Mouse (Mus musculus) CD8-positive naive resting alpha-beta T cell, adult 2 months (primary cell): ENCODE measurements around the gene Fxyd3.

ENCODE experiments used
- DNase-seq, 2 experiments: peaks; one replicate each; pipeline ENCODE4 v3.0.0; 2022; ENCODE audit warnings: low read depth in 2 of 2, low spot score in 2 of 2

The Fxyd3 gene

GRCm38 (mm10) chr7:31049846-31050281 lies 26.6 kb downstream of the Fxyd3 start:
- DNase-seq = no peak

DNA sequence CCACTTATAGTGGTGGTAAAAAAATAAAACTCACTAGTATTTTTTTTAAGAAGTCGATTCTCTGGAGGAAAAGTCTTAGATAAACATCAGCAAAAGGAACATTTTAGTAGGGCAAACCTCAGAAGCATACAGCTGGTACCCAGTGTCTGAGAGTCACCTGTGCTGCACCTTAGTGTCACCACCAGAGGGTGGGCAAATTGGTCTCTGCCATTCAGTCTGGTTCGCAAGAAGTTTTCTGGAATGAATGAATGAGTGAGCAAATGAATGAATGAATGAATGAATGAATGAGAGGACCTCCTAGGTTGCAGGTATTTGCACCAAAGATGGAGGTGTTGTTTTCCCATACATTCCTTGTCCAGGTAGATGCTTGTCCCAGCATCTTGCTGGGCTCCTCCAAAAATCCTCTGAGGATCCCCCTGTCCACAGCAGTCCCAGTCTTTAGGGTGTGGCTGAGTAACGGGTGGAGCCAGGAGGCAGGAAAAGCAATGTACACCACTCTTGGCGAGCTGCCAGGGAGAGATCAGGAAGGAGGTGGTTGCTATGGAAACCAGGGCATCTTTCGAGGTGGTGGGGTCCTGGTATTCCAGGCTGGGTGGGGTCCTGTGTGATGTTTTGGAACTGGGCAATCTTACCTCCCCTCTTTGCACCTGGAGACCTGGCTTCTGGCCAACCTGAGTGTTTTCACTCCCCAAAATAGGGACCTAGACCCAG lies 27.2 kb downstream of the Fxyd3 start:
- DNase-seq = no peak

DNA sequence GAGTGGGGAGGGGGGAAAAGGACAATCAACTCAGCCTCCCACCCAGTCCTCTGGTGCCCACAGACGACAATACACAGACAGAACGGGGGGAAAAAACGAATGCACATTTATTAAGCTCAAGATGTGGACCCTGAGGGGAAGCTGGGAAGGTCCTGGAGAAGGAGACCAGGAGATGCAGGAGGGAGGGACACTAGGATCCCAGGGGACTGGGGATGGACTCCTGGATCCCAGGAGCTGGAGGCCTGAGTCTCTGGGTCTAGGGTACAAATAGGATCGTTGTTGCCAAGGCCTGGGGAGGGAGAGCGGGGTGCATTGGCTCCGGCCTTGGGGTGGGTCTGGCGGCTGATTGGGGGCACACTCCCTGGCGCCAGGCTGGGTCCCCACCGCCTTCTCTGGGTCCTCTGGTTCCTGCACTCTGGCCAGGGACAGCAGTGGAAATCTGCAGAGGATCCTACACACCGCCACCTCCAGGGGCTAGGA lies 34.0 kb downstream of the Fxyd3 start, which contains the start of gene Fxyd5:
Fxyd5 (minus strand) TSS at position 51 of the 480 bp plus-strand sequence.
- DNase-seq = no peak

DNA sequence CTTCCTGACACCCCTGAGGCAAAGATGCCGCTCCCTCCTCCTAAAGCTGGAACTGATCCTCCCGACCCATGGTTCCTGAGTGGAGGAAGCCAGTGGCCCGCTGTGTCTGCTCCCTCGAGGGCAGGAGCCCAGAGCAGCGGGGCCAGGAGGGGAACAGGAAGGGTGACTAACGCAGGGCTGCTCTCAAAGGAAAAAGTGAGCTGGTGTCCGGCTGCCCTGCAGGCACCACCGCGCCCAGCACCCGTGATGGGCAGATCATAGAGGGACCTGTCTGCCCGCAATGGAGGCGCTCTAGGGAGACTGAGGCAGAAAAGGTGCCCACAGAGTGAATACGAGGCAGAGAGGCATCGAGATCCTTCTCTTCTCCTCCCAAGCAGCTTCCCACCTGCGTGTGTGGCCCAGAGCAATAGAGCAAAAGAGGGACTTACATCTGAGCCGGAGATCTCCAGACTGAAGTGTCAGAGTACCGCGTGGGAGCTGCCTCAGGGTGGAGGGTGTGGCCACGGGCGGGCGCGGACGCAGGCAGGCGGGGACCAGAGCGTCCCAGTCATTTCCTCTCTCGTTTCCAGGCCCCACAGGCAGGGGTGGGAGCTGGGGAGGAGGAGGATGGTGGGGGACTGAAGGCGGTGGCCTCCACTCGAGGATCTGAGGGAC lies 34.7 kb downstream of the Fxyd3 start:
- peak; percentile 60 to 76 for DNase-seq

DNA sequence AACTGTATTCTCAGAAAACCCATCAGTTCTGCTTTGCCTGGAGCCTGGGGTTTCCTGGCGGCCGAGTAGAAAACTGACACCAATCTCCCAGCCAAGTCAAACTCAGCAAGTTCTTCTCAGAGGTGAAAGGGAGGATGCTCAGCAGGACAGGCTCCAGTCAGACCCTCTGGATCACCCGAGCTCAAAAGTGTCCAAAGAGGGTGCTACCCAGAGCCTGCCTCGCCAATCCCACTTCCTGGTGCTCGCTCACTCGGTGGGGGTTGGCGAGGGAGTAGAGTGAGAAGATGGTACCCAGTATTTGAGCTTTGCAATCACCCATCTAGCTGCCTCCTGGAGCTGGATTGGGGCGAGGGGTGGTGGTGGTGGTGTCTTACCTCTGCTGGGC lies 35.5 kb downstream of the Fxyd3 start:
- DNase-seq = no peak

DNA sequence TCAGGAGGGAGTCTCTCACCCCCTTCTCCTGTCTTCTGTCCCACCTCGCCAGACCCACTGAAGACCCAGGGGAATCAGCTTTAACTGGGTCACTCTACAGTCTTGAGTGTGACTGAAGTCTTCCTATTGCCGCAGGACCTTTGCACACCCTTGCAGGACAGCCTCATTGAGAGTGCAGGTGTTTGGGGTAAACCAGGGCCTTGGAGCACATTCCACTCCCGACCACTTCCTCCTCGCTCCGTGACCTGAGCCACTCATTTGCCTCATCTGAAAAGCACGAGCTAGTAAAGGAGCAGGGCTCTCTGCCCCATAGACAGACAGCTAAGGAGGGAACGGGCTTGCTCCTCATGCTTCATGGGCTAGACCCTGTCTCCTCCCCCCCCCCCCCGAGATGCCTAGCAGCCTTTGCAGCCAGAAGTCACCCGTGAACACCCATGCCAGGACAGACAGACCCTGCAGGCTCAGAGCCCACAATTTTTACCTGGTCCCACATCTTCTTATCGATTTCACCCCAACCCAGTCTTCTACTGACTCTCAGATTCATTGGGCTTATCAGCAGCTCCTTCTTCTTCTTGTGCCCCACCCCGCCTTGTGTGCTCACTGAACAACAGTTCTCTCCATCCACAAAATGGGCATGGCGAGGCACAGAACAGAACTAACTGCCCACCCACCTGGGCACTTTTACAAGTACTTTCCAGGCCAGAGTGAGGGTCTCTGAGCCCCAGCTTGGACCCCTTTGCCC lies 36.1 kb downstream of the Fxyd3 start:
- no peak for DNase-seq

DNA sequence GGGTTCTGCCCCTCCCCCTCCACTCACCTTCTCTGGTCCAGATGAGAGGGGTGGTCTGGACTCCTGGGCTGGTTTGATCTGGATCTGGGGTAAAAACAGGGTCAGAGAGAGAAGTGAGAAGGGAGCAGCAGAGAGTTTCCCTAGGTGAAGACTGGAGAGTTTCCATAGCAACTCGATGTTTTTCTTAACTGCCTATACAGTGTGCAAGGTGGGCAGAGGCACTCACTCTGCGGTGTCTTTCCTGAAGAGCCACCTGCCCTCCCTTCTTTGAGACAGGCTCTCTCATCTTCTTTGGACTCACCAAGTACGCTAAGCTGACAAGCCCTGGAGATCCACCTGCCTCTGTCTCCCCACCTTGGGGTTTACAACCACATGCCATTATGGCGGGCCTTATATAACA lies 37.5 kb downstream of the Fxyd3 start:
- DNase-seq = no peak

GRCm38 (mm10) chr7:31037675-31038074 lies 38.8 kb downstream of the Fxyd3 start:
- DNase-seq = no peak

DNA sequence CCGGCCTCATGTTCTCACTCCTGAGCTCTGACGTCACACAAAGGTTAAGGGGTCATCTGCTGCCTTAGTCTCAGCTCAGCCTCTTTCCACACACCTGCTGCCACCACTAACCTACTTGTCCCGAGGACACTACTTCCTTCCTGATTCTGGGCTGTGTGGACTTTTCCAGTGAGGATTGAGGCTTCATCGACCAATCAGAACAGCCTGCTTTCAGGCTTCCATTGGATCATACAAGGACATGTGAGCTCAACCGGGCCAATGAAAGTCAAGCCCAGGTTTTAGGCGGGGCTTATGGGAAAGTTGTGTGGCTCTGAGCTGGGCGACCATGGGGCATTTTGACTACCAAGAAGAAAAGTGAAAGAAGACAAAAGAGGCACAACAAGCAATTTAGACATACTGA lies 39.6 kb downstream of the Fxyd3 start:
- DNase-seq = no peak

DNA sequence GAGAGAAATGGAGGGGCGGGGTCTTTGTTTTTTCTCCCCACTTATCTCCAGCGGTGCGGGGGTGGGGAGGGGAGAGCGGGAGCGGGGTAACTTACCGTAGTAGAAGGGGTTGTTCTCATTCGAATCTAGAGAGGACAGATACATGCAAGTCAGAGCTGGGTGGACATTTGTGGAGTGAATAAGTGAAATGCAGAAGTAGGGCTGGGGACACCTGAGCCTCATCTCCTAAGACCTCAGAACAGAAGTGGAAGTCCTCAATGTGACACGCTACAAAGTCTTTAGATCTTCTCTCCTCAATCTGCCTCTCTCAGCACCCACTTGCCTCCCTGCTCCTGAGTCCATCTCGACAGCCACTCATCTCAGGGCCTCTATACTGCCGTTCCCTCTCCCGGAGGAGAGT lies 41.2 kb downstream of the Fxyd3 start:
- no peak for DNase-seq

GRCm38 (mm10) chr7:31034789-31035188 lies 41.7 kb downstream of the Fxyd3 start:
- peak in 1 of 2 experiments; percentile 72 for DNase-seq

DNA sequence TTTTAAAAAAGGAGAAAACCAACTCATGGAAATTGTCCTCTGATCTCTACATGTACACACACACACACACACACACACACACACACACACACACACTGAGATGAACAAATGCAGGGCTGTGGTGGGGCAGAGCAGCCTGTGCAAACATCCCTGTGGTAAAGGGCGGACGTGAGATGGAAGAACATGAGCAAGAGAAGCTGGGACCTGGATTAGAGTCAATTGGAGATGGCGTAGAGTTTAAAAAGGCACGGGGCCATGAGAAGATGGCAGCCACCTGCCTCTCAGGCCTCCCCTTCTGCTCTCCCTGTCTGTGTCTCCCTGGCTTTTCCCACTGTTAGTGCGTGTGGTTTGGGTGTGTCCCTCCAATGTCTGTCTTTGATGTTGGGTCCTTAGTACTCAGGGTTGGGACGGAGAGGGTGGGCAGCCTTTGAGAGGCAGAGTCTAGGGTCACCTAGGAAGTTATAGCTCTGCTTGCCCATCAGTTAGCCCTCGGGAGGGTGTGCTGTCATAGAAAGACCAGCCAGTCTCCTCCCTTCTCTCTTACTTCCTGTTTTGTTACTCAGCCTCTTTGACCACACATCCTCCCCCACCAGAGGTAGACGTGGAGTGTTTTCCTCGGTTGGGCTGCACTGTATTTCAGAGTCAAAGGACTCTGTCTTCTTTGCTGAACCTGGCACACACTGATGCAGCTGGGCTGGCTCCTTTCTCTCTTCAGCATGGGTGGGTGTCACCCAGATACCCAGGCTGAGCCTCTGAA lies 42.9 kb downstream of the Fxyd3 start:
- DNase-seq = peak; percentile 78 to 80

DNA sequence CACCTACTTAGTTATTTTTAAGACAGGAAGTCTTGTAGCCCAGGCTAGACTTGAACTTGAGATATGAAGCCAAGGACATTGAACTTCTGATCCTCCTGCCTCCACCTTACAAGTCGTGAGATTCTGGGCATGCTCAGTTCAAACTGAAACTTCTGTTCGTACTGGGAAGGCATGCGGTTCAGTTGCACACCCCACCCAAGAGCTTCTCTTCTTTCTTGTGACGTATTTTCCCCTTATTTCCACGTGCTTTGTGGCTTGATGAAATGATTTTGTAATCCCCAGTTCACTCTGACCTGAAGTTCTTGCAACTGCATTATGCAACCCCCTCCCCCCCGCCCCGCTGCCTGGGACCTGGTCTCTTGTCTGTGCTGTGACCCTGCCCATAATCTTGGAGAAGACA lies 44.8 kb downstream of the Fxyd3 start:
- no peak for DNase-seq

- no peak for DNase-seq
These were observed 45.8 kb downstream of the Fxyd3 start for GRCm38 (mm10) chr7:31030717-31031116.

- DNase-seq = no peak
These were observed 47.9 kb downstream of the Fxyd3 start for GRCm38 (mm10) chr7:31028609-31029008.
